Mouse (Mus musculus) layer of hippocampus, adult 9-10 months (tissue): ENCODE measurements around the gene Ccdc88c.

Source experiments
- DNase-seq: peaks from one replicate; pipeline ENCODE4 v3.0.0; 2022; ENCODE audit warnings: low spot score

The Ccdc88c gene

DNA sequence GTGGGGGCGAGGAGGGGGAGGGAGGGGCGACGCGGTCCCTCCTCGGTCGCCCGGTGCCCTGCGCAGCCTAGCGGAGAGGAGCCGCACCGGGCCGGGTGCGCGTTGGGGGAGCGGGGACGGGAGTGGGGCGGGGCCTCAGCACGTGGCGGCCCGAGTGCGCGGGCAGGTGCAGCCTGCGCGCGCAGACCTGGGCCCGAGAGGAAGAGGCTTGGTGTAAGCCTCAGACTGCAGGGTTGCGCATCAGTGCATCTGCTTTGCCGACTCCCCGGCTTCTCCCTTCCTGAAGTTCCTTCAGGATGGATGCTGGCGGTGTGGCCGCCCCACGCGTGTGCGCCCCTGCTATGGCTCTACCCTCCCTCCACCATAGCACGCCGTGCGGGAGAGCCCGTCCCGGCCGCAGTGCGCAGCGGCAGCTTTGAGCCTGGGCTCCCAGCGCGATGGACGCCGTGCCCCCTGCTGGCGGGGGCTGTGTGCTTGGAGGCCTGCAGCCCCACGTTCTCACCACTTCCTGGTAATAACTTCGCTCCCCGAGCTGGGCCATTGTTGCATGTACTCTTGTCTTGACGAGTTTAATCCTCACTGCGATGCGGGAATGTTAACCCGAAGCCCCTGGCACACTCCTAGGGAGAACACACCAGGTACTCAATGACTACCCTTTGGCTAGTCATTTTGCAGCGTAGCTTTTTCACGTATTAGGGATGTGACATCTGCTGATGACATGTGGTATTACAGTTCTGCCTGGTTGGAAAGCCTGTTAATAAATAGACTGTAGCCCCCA lies at the start of gene Ccdc88c:
TSS of gene Ccdc88c (minus strand) at position 103 of the 778 bp plus-strand sequence.
- peak; percentile 69 for DNase-seq

DNA sequence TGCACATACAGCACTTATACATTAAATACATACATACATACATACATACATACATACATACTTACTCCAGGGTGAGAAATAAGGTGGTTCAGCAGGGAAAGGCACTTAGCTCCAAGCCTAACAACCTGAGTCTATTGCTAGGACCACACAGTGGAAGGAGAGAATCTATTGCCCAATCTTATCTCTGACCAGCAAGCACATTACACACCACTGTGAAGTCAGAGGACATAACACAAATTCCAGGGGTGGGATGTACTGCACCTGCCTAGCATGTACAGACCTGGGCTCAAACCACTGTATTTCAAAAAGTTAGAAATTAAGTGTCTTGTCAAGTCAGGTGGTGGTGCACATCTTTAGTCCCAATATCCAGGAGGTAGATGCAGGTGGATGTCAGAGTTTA lies 49.1 kb upstream of the Ccdc88c start:
- no peak for DNase-seq

DNA sequence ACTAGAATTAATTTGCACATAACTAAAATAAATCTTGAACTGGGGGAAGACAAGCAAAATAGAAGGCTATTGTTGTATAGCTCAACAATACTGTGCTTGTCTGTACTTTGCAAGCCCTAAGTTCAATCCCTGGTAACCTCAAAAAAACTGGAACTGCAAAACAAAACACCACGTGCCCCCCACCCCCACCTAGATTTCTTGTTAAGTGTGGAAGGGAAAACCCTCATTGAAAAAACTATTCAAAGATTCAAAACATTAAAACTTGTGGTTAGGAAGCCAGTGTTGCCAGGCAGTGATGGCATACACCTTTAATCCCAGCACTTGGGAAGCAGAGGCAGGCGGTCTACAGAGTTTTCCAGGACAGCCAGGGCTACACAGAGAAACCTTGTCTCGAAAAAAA lies 46.6 kb upstream of the Ccdc88c start:
- DNase-seq, result no peak

DNA sequence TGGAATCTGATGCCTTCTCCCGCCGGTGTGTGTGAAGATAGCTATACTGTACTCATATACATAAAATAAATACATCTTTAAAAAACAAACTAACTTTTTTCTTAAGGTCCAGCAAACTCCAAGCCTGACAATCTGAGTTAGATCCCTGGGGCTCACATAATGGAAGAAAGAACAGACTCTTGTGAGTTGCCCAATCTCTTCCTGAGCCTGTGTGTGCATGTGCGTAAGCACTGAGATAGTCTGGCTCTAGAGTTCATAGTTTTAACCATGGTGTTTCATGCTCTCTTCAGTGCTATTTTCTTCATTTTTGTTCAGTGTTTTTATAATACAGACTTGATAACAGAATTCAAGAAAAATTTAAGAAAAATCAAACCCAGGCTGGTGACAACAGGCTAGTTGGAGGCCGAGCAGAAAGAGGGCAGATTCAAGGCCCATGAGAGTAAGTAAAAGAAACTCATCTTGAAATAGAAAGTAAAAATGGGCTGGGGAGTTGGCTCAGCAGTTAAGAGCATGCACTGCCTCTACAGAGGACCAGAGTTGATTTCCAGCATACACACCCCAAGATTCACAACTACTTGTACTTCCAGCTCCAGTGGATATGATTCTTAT lies 46.1 kb upstream of the Ccdc88c start:
- DNase-seq, result no peak

DNA sequence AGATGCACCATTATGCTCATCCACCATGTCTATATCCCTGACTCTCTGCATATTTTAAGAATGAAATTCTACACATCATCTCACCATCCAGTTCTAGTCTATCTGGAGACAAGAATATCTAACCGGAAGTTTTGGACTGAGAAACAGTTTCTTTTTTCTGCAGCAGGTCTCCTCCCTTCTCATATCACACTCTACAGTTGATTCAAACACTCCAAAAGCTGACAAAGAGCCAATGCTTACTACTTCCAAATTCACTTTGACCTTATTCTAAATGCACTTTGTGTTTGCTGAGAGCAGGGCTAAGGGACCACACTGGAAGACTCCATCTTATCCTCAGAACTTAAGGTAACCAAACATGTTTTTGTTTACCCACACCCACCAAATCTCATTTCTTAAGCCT lies 41.0 kb upstream of the Ccdc88c start:
- DNase-seq, result no peak

DNA sequence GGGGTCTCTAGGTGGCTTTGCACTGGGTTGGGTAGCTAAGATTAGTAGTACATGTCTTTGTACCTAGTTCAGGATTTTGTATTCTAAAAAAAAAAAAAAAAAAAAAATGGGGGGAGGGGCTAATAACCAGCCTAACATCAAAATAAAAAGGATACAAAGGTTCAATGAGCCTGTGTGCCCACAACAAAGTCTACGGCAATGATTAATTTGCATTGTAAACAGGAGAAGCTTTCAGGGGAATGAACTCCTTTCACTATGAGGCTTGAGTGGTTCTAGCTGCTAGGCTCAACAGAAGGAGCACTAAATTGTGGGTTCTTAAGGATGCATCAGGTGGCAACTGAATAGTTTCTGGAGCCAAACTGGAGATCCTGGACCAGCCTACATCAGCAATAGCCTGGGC lies 37.5 kb upstream of the Ccdc88c start:
- no peak for DNase-seq

DNA sequence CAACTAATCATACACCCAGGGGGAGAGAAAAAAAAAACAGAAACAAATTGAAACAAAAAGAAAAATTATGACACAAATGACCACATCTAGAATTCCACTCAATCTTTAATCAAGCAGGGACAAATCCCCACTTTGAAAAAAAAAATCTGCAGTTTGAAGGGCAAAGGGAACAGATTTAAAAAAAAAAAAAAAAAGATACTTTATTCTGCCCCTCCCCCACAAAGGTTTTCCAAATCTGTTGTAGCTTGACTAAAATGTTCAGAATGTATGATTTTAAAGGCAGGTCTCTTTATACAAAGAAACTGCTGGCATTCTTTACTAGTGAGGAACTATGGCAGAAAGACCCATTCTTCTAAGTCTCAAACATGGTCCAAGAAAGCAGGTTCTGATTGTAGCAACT lies 11.1 kb upstream of the Ccdc88c start:
- DNase-seq, result no peak

DNA sequence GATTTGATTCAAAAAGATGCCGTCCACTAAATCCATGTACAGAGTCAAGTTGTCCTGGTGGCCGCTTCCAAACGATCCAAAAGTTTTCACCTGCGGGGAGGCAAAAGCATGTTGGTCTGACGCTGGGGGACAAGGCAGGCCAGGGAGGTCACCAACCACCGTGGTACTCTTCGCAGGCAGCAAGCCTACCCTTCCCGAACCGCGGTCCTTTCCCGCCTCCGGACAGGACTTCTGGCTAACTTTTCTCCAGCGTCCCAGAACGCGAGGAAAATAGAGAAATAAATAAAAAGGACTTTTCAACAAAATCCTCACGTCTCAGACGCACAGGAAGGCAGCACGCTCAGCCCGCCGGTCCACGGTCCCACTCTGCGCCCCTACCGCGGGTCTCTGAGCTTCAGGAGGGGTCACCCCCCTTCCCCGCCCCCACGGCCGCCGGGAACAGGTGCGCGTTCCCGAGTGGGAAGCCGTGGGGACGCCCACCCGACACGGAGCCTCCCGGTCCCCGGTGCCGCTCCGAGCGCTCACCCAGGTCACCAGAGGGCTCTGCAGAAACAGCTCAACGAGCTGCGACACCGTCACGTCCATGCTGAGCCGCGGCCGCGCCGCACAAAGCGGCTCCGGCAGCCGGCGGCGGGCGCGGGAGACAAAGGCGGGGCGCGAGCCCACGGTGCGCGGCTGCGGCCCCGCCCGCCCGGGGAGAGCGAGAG lies 456 bp downstream of the Ccdc88c start:
- DNase-seq, result no peak

DNA sequence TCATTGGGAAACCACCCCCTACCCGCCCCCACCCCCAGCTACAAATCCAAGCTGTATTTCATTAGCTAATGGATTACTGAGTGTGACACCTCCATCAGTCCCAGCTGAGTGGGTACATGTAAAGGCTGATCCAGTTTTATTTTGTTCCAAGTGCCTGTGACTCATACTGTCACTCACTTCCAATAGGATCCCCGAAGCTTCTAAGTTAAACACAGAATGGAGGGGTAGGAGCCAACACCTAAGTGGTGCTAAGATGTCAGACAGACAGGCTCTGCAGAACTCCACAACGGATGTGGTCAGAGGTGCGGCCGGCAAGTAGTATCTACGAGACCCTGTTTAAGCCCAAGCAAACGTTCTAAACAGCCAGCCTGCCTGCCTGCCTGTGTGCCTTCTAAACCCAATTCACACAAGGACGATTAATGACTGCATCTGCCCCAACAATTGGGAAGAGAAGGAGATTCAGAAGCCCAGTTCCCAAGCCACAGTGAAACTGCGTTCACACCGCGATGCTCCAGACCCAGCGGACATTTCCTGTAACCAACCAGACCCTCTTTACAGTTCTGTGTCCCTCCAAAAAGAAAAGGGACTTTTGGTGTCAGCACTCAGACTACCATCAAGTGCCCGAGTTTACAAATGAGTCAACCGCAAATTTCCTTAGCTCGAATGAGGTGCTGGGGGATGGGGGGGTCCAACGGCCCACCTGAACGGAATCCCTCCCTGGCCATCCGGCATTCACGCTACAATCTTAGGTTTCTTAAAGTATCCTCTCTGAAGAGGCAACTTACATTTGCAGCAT lies 1.2 kb downstream of the Ccdc88c start:
- DNase-seq, result peak; percentile 29

DNA sequence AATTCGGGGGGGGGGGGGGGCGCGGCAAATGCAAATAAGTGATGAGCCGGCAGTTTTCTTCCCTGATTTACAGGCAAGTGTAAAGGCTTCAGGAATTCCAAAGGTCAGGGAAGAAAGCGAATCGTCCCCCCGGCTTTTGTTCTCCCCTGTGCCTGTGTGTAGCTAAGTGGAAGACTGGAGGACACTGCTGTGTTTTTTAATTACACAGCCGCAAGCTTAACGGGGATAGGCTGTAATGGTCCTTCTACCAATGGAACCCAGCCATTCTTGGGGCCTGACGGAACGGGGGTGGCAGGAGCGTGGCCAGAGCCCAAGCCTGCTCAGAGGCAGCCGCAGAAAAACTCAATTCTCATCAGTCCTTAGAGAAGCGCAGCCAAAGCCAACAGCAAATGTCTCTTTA lies 1.9 kb downstream of the Ccdc88c start:
- DNase-seq, result no peak

DNA sequence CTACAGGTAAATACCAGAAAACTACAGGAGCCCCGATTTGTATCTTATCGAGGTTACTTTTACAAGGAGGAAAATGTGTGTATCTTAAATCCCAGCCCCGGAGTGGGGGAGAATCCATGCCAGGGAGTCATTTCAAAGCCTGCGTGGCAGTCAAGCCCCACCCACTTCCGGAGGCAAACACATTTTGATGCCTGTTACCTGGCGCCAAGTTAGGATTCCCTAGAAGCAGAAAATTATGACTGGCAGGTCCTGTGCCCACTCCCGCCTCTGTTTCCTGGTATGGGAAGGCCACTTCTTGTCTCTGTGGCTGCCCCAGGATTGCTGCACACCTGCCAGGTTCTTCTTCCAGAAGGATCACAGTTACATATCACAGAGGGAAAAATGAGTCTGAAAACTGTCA lies 2.3 kb downstream of the Ccdc88c start:
- DNase-seq, result no peak

DNA sequence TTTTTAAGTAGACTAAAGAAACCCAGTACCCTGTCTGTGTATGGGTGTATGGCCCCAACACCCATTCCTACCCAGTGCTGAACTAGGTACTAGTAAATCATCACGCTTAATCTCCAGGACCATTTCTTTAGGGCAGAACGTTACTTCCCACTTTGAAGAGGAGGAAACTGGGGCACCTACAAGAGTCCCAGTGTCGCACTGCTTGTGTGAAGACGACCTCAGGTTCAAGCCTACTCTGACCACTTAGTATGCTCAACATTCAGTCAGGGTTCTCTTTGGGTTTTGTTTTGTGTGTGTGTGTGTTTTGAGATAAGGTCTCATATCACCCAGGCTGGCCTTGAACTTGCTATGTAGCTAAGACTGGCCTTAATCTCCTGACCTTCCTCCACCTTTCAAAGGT lies 2.8 kb downstream of the Ccdc88c start:
- no peak for DNase-seq

DNA sequence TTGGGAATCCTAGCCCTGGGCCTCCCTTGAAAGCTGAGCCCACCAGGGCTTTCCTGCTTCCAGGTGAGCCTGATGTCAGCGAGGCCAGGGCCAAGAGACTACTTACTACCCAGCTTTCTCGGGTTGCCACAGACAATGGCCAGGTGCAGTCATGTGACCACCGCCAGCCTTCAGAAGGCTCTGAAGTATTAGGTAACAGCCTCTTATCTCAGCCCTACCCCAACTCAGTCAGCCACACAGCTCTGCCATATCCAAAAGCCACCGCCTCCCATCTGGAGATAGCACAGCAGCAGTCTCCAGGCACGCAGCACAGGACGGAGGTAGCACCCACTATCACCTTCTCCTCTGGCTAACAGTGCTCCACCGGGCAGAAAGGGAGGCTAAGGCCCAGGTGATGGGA lies 3.5 kb downstream of the Ccdc88c start:
- DNase-seq, result no peak

DNA sequence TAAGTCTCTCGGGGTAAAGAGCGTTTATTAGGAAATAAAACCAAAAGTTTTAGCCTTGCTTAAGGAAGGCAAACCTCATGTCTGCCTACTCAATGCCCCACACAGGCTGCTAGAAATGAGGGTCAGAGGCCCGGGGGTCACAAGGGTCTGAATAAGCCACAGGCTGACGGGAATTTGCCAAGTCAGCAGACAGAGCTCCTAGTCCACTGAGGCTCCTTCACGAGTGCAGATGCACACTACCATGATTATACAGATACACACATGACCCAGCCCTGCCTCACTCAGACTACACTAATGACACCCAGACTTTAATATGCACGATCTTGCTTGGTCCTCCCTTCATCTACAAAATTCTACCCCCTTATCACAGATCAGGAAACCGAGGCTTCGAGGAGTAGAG lies 4.0 kb downstream of the Ccdc88c start:
- DNase-seq, result no peak

DNA sequence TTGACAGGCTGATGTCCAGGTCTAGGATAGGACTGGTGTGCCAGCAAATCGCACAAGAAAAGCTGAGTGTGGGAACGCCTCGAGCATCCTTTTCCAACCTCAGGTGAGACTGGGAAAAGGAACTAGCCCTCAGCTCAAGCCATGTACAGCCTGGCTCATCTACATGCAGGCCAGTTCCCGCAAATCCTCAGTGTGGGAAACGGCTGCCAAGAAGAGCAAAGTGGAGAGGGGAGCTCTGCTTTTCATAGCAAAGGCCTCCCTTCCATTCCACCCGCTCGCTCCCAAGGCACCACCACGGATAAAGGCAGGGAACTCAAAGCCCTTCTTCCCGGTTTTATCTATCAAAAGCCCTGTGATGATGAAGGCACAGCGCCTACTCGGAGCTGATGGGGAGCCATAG lies 5.7 kb downstream of the Ccdc88c start:
- DNase-seq, result no peak

DNA sequence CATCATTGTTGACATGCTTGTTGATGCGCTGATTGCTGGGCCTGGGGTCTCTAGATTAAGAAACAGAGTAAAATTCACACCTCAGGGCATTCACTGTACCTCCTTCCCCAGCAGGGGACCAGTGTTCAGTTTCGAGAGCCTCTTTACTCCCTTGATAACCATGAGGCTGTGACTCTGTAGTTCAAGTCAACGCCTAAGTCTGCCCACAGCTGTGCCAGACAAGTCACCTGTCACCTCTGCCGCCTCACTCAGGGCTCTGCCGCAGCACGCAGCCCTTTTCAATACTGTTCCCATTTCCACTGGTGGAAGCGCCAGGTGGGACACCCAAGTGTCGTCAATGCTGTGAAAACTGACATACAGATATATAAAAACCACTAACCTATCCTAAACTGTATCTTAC lies 6.5 kb downstream of the Ccdc88c start:
- no peak for DNase-seq

DNA sequence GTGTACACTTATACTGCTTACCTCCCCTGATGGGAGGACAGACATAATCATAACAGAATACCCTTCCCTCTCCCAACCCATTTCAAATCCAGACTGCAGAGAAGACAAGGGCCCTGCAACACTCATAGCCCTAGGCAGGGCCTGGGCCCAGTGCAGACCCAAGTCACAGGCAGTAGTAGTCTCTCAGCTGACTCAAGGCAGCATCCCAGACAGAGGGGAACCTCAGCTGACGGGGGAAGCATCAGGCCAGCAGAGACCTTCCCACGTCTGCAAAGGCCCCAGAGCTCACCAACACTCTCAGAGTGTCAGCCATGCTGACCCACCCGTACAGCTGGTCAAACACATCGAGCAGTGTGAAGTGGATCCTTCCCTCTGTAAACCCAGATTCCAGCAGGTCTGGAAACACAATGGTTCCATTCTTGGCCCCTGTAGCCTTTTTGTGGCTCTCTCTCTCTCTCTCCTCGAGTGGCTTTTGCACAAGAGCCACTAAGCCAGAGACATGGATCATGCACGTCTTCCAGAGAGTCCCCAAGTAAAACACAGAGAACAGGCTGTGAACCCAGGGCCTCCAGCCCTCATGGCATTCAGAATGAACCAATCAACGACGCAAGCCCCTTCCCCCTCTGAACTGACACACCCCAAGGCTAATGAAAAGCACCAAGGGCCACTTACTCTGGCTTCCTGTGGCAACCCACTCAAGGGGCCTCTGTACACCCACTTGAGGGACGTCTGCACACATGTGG lies 7.2 kb downstream of the Ccdc88c start:
- no peak for DNase-seq

DNA sequence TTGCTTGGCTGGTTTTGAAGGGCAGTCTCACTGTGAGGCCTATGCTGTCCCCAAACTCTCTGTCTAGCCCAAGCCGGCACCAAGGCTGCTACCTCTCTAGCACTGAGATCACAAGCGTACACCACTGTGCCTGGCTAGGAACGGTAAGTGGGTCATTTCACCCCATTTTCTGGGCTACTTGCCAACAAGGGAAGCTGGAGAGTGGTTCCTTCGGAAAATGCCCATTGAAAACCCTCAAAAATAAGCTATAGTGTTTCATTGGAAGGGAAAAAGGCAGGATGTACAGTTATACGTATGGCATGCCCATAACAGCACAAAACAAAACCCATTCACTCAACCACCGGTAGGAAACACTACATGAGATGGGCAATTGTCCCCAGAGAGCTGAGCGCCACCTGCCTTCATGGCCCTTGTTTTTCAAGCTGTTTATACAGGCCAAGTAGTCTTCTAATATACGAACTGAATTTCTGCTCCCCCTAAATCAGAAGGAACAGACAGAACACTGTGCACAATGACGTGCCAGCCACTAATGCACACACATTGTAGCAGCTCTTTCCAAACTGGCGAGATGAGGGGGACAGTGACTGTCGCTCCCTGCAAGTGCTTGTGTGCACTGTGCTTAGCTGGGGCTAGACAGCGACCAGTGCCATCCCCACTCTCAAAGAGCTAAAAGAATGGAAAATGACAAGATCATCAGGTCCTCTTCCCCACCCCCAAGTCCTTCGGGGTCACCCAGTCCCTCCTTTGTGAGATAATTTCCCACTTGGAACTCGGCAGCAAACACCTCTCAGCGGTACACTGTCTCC lies 8.4 kb downstream of the Ccdc88c start:
- no peak for DNase-seq

DNA sequence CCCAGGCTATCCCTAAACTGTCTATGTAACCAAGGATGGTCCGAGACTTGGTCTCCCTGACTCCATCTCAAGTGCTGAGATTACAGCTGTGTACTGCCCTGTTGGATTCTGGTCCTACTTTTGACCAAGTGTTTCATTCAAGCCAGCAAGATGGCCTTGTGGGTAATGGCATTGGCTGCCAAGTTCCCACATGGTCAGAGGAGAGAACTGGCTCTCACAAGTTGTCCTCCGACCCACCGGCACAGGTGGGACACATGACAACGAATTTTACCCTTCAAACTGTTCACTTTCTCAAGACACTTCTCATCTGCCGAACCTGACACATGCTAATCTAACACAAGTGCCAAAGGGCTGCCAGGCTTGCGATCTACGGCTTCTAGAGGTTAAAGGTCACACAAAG lies 9.4 kb downstream of the Ccdc88c start:
- no peak for DNase-seq

DNA sequence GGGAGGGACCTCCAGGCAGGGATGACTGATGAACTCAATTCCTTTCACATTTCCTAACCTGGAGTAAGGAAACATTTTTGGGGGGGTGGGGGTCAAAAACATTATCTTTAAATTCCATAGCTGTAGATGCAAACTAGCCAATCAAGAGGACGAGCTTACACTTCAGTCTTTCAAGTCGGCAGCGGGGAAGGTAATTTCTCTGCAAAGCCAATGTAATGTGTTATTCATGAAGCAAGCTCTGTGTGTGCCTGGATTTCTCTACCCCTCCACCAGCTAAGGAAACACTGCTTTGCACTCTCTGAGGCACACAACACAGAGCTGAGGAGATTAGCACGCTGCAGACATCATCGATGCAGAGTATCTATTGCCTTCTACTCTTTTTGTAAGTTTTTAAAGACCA lies 9.8 kb downstream of the Ccdc88c start:
- DNase-seq, result no peak

DNA sequence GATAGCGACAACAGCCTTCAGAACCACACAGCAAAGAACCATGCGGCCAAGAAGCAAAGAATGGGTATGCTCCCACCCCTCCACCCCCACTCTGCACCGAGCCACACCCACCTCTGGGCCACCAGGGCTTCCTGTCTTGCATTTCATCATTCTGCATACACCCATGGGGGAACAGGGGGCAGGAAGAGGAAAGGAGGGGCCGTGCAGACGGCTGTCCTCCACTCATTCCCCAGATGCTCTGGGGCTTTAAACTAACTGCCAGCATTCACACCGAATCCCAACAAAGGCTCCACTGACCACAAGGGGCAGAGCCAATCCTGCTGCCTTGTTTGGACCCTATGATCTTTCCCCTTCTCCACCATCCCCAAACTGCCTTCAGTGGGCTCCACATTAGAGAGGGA lies 10.9 kb downstream of the Ccdc88c start:
- DNase-seq, result no peak
